Mouse (Mus musculus) myocyte (in vitro differentiated cells): ENCODE measurements around the gene Fgf13. TPM values are rescaled to one million over a fixed set of nuclear protein-coding genes. Genes with fewer than 3 reads are reported as not detected.

Experiments used
- H3K27me3 ChIP-seq: one replicate; pipeline ENCODE4 v1.6.1; 2011; ENCODE audit not compliant: control insufficient read depth, insufficient read depth, insufficient read length
- H3K36me3 ChIP-seq: one replicate; pipeline ENCODE4 v1.6.1; 2011; ENCODE audit not compliant: control insufficient read depth, insufficient read depth
- H3K4me2 ChIP-seq: one replicate; pipeline ENCODE4 v1.6.1; 2011; ENCODE audit warnings: low read depth, control low read depth
- H3K4me3 ChIP-seq: one replicate; pipeline ENCODE4 v1.5.1; 2011; ENCODE audit warnings: mild to moderate bottlenecking, control low read depth, moderate library complexity
- H3K79me2 ChIP-seq: one replicate; pipeline ENCODE4 v1.6.1; 2011; ENCODE audit not compliant: control insufficient read depth, insufficient read depth
- H3ac ChIP-seq: one replicate; pipeline ENCODE4 v1.6.1; 2011; ENCODE audit not compliant: control insufficient read depth, insufficient read length
- CEBPB ChIP-seq: IDR thresholded peaks from 2 replicates; pipeline ENCODE4 v1.6.1; 2011; ENCODE audit warnings: mild to moderate bottlenecking, moderate library complexity; ENCODE audit not compliant: poor library complexity, insufficient read depth, severe bottlenecking
- E2F4 ChIP-seq: IDR thresholded peaks from one replicate; pipeline ENCODE4 v1.6.1; 2011; ENCODE audit warnings: mild to moderate bottlenecking, control low read depth, moderate library complexity; ENCODE audit not compliant: insufficient read depth
- MAX ChIP-seq: IDR thresholded peaks from one replicate; pipeline ENCODE4 v1.6.1; 2011; ENCODE audit warnings: low read depth, mild to moderate bottlenecking, control low read depth
- MYOD1 ChIP-seq, 3 experiments: IDR thresholded peaks; one replicate each; pipeline ENCODE4 v1.6.1; 2011; ENCODE audit warnings: control low read depth in 2 of 3, low read depth in 2 of 3, mild to moderate bottlenecking in 2 of 3, moderate library complexity in 1 of 3; ENCODE audit not compliant: insufficient read length in 2 of 3, control insufficient read depth in 1 of 3
- MYOG ChIP-seq, 3 experiments: IDR thresholded peaks; one replicate each; pipeline ENCODE4 v1.6.1; 2011; ENCODE audit warnings: control low read depth in 2 of 3, low read depth in 2 of 3, mild to moderate bottlenecking in 2 of 3; ENCODE audit not compliant: insufficient read length in 2 of 3, control insufficient read depth in 1 of 3, insufficient read depth in 1 of 3
- POLR2A ChIP-seq: IDR thresholded peaks from one replicate; pipeline ENCODE4 v1.6.1; 2011; ENCODE audit warnings: low read depth, mild to moderate bottlenecking, control low read depth, moderate library complexity; ENCODE audit not compliant: insufficient read length
- POLR2AphosphoS2 ChIP-seq: IDR thresholded peaks from one replicate; pipeline ENCODE4 v1.6.1; 2011; ENCODE audit warnings: low read depth, control low read depth; ENCODE audit not compliant: insufficient read length
- REST ChIP-seq: IDR thresholded peaks from one replicate; pipeline ENCODE4 v1.6.1; 2011; ENCODE audit warnings: mild to moderate bottlenecking, control low read depth, moderate library complexity; ENCODE audit not compliant: insufficient read depth, insufficient read length
- SRF ChIP-seq: IDR thresholded peaks from one replicate; pipeline ENCODE4 v1.6.1; 2011; ENCODE audit warnings: low read depth; ENCODE audit not compliant: control insufficient read depth, insufficient read length
- TCF12 ChIP-seq: IDR thresholded peaks from one replicate; pipeline ENCODE4 v1.6.1; 2011; ENCODE audit warnings: mild to moderate bottlenecking, control low read depth; ENCODE audit not compliant: poor library complexity, insufficient read depth, severe bottlenecking
- TCF3 ChIP-seq: IDR thresholded peaks from one replicate; pipeline ENCODE4 v1.6.1; 2011; ENCODE audit warnings: low read depth, control low read depth; ENCODE audit not compliant: insufficient read length
- USF1 ChIP-seq: IDR thresholded peaks from one replicate; pipeline ENCODE4 v1.6.1; 2011; ENCODE audit warnings: low read depth, mild to moderate bottlenecking, control low read depth, moderate library complexity
- polyA plus RNA-seq: library from polyadenylated mRNA; unstranded; fragments of >200 nt; fragmentation: generic; extraction: Trizol; gene quantifications from one replicate; pipeline ENCODE4 v1.2.1, GENCODE M21; 2012; ENCODE audit warnings: missing spikeins

The Fgf13 gene
- polyA plus RNA-seq, 1 experiment: 2.0 TPM

GRCm38 (mm10) chrX:59166763-59167162 is 401.1 kb downstream of the Fgf13 start:
- no peak for TF ChIP-seq E2F4
- TF ChIP-seq TCF3: no peak
- TF ChIP-seq MYOG (IDR thresholded peaks at IDR 0.05; ENCODE audit: control insufficient read depth in 1 of 3, insufficient read depth in 1 of 3, insufficient read length in 2 of 3, low read depth in 2 of 3): no peak
- no peak for TF ChIP-seq POLR2AphosphoS2
- no peak for TF ChIP-seq POLR2A
- TF ChIP-seq MAX: no peak
- no peak for TF ChIP-seq TCF12
- TF ChIP-seq SRF: no peak
- TF ChIP-seq USF1: no peak
- TF ChIP-seq CEBPB: no peak
- H3K4me3 ChIP-seq: no peak overlapping the region
- H3ac ChIP-seq: no peak overlapping the region
- H3K27me3 ChIP-seq: no peaks in the 10 kb centered on the region
- H3K4me2 ChIP-seq: no peak overlapping the region
- H3K36me3 ChIP-seq: no peaks in the 10 kb centered on the region
- H3K79me2 ChIP-seq: no peaks in the 10 kb centered on the region

- Histone ChIP-seq H3ac (no peak overlapping the region), H3K27me3 (no peaks in the 10 kb centered on the region), H3K4me2 (no peak overlapping the region), H3K4me3 (no peak overlapping the region), H3K79me2 (no peaks in the 10 kb centered on the region), H3K36me3 (no peaks in the 10 kb centered on the region)
- no peak for TF ChIP-seq E2F4
- TF ChIP-seq MYOG (IDR thresholded peaks at IDR 0.05; ENCODE audit: control insufficient read depth in 1 of 3, insufficient read depth in 1 of 3, insufficient read length in 2 of 3, low read depth in 2 of 3): no peak
- no peak for TF ChIP-seq SRF
- TF ChIP-seq TCF12: no peak
- TF ChIP-seq TCF3: no peak
- TF ChIP-seq POLR2A: no peak
- TF ChIP-seq MAX: no peak
- TF ChIP-seq POLR2AphosphoS2: no peak
- no peak for TF ChIP-seq REST
- no peak for TF ChIP-seq MYOD1 (IDR thresholded peaks at IDR 0.05; ENCODE audit: control insufficient read depth in 1 of 3, insufficient read length in 2 of 3, low read depth in 2 of 3)
- no peak for TF ChIP-seq CEBPB
- TF ChIP-seq USF1: no peak
Measured at GRCm38 (mm10) chrX:59141947-59142346, 425.9 kb downstream of the Fgf13 start.

- no peaks in the 10 kb centered on the region for H3K79me2 ChIP-seq
- no peak for TF ChIP-seq E2F4
- TF ChIP-seq MYOD1 (IDR thresholded peaks at IDR 0.05; ENCODE audit: control insufficient read depth in 1 of 3, insufficient read length in 2 of 3, low read depth in 2 of 3): no peak
- no peak for TF ChIP-seq SRF
- TF ChIP-seq POLR2A: no peak
- TF ChIP-seq USF1: no peak
- no peak for TF ChIP-seq REST
- TF ChIP-seq MYOG (IDR thresholded peaks at IDR 0.05; ENCODE audit: control insufficient read depth in 1 of 3, insufficient read depth in 1 of 3, insufficient read length in 2 of 3, low read depth in 2 of 3): no peak
- TF ChIP-seq POLR2AphosphoS2: no peak
- TF ChIP-seq CEBPB: no peak
- no peak for TF ChIP-seq TCF3
Measured at GRCm38 (mm10) chrX:59134928-59135361, 432.9 kb downstream of the Fgf13 start.

GRCm38 (mm10) chrX:59134166-59134861 is 433.6 kb downstream of the Fgf13 start:
- H3K4me2 ChIP-seq: no peak overlapping the region
- no peaks in the 10 kb centered on the region for H3K27me3 ChIP-seq
- no peak for TF ChIP-seq MYOG (IDR thresholded peaks at IDR 0.05; ENCODE audit: control insufficient read depth in 1 of 3, insufficient read depth in 1 of 3, insufficient read length in 2 of 3, low read depth in 2 of 3)
- TF ChIP-seq TCF12: no peak
- TF ChIP-seq USF1: no peak
- TF ChIP-seq MAX: no peak
- no peak for TF ChIP-seq MYOD1 (IDR thresholded peaks at IDR 0.05; ENCODE audit: control insufficient read depth in 1 of 3, insufficient read length in 2 of 3, low read depth in 2 of 3)
- no peak overlapping the region for H3K4me3 ChIP-seq
- no peaks in the 10 kb centered on the region for H3K36me3 ChIP-seq
- no peak overlapping the region for H3ac ChIP-seq
- no peaks in the 10 kb centered on the region for H3K79me2 ChIP-seq

More at GRCm38 (mm10) chrX:59134928-59135361, 432.9 kb downstream of the Fgf13 start:
- no peak overlapping the region for H3K4me3 ChIP-seq
- H3K36me3 ChIP-seq: no peaks in the 10 kb centered on the region
- no peak overlapping the region for H3K4me2 ChIP-seq
- no peaks in the 10 kb centered on the region for H3K27me3 ChIP-seq
- H3ac ChIP-seq: no peak overlapping the region

- Histone ChIP-seq H3K4me3 (no peak overlapping the region), H3ac (no peak overlapping the region), H3K4me2 (no peak overlapping the region), H3K79me2 (no peaks in the 10 kb centered on the region), H3K36me3 (no peaks in the 10 kb centered on the region), H3K27me3 (no peaks in the 10 kb centered on the region)
- TF ChIP-seq SRF (no peak), POLR2A (no peak), CEBPB (no peak), MYOG (IDR thresholded peaks at IDR 0.05; ENCODE audit: control insufficient read depth in 1 of 3, insufficient read depth in 1 of 3, insufficient read length in 2 of 3, low read depth in 2 of 3) (no peak), MYOD1 (IDR thresholded peaks at IDR 0.05; ENCODE audit: control insufficient read depth in 1 of 3, insufficient read length in 2 of 3, low read depth in 2 of 3) (no peak), POLR2AphosphoS2 (no peak), REST (no peak), USF1 (no peak), MAX (no peak), TCF3 (no peak), TCF12 (no peak), E2F4 (no peak)
Measured at GRCm38 (mm10) chrX:59133834-59134165, 434.1 kb downstream of the Fgf13 start.
